Mouse (Mus musculus) limb, embryonic 12.5 days (tissue): Measurements from ENCODE around the gene Ablim2. TPM values are rescaled to one million over a fixed set of nuclear protein-coding genes. Genes with fewer than 3 reads are reported as not detected.

ENCODE experiments used
- ATAC-seq: fragments of 200-750 bp; cut with Nextera tagmentation; 2 replicates; pipeline ENCODE4 v1.8.0; 2017; ENCODE audit warnings: low read depth, moderate TSS enrichment; ENCODE audit not compliant: insufficient number of reproducible peaks, insufficient read depth, low FRiP score, low TSS enrichment
- H3K27ac ChIP-seq: fragments of 300-500 bp; sonication (generic); 2 replicates; pipeline ENCODE4 v1.5.1; 2016; ENCODE audit warnings: mild to moderate bottlenecking, moderate library complexity
- H3K27me3 ChIP-seq: fragments of 300-500 bp; sonication (generic); 2 replicates; pipeline ENCODE4 v1.6.1; 2016; ENCODE audit warnings: mild to moderate bottlenecking, moderate library complexity
- H3K36me3 ChIP-seq: fragments of 300-500 bp; sonication (generic); 2 replicates; pipeline ENCODE4 v1.6.1; 2016; ENCODE audit warnings: mild to moderate bottlenecking, moderate library complexity
- H3K4me1 ChIP-seq: fragments of 300-500 bp; sonication (generic); replicated peaks from 2 replicates; pipeline ENCODE4 v1.6.1; 2016
- H3K4me2 ChIP-seq: fragments of 300-500 bp; sonication (generic); 2 replicates; pipeline ENCODE4 v1.6.1; 2016; ENCODE audit warnings: mild to moderate bottlenecking, moderate library complexity
- H3K4me3 ChIP-seq: fragments of 300-500 bp; sonication (generic); replicated peaks from 2 replicates; pipeline ENCODE4 v1.5.1; 2016; ENCODE audit warnings: mild to moderate bottlenecking
- H3K9ac ChIP-seq: fragments of 300-500 bp; sonication (generic); replicated peaks from 2 replicates; pipeline ENCODE4 v1.6.1; 2016; ENCODE audit warnings: mild to moderate bottlenecking, moderate library complexity
- H3K9me3 ChIP-seq: fragments of 300-500 bp; sonication (generic); 2 replicates; pipeline ENCODE4 v1.6.1; 2016; ENCODE audit warnings: mild to moderate bottlenecking, moderate library complexity
- WGBS: fragments of 180-500 bp; shearing (Covaris S2); methylation state at CpG from one replicate; pipeline ENCODE4 v1.1.7; 2016; 5-methylcytosine and 5-hydroxymethylcytosine counted together
- polyA plus RNA-seq: library from polyadenylated mRNA; unstranded; fragments of >200 nt; fragmentation: Nextera tagmentation; extraction: Ambion mirVana; gene quantifications from 2 replicates; pipeline ENCODE4 v1.2.1, GENCODE M21; 2016

Ablim2 gene
- polyA plus RNA-seq, 1 experiment from 2014 or later: 1.1 TPM

GRCm38 (mm10) chr5:35897147-35897546 lies 139.5 kb downstream of the Ablim2 start:
- no peak overlapping the region for H3K9ac ChIP-seq
- H3K4me1 ChIP-seq: peaks cover 36% of the 10 kb centered on the region
- H3K36me3 ChIP-seq: no peaks in the 10 kb centered on the region
- no peak overlapping the region for H3K27ac ChIP-seq
- no peaks in the 10 kb centered on the region for H3K27me3 ChIP-seq
- no peak overlapping the region for H3K4me2 ChIP-seq
- H3K9me3 ChIP-seq: no peaks in the 10 kb centered on the region
- WGBS: 88% methylated on average over 4 of the region's 4 CpGs
- ATAC-seq: no peak
- H3K4me3 ChIP-seq: no peak overlapping the region

- 53% methylated on average over 4 of the region's 4 CpGs for WGBS
Measured at GRCm38 (mm10) chr5:35898114-35898513, 140.4 kb downstream of the Ablim2 start.

GRCm38 (mm10) chr5:35898994-35899393 lies 141.3 kb downstream of the Ablim2 start:
- no peak overlapping the region for H3K9ac ChIP-seq
- ATAC-seq: no peak
- no peak overlapping the region for H3K4me2 ChIP-seq
- peaks cover 36% of the 10 kb centered on the region for H3K4me1 ChIP-seq
- H3K36me3 ChIP-seq: no peaks in the 10 kb centered on the region
- WGBS: 85% methylated on average over 3 of the region's 3 CpGs
- H3K27me3 ChIP-seq: no peaks in the 10 kb centered on the region
- no peak overlapping the region for H3K4me3 ChIP-seq
- H3K9me3 ChIP-seq: no peaks in the 10 kb centered on the region
- H3K27ac ChIP-seq: no peak overlapping the region

More at GRCm38 (mm10) chr5:35898114-35898513, 140.4 kb downstream of the Ablim2 start:
- no peak overlapping the region for H3K4me2 ChIP-seq
- no peak overlapping the region for H3K4me3 ChIP-seq
- H3K4me1 ChIP-seq: peaks cover 36% of the 10 kb centered on the region
- no peak overlapping the region for H3K27ac ChIP-seq
- ATAC-seq: no peak
- no peaks in the 10 kb centered on the region for H3K27me3 ChIP-seq
- no peak overlapping the region for H3K9ac ChIP-seq
- H3K9me3 ChIP-seq: no peaks in the 10 kb centered on the region
- no peaks in the 10 kb centered on the region for H3K36me3 ChIP-seq

GRCm38 (mm10) chr5:35900401-35901225 lies 142.9 kb downstream of the Ablim2 start:
- peak overlapping the region; percentile 54 for H3K27ac ChIP-seq

GRCm38 (mm10) chr5:35901226-35901809 lies 143.6 kb downstream of the Ablim2 start:
- peak overlapping the region; percentile 53; the same call in 1 of the 2 replicates for H3K27ac ChIP-seq
- no peaks in the 10 kb centered on the region for H3K9me3 ChIP-seq
- no peak overlapping the region for H3K4me3 ChIP-seq
- H3K4me2 ChIP-seq: peak overlapping the region; percentile 34; the same call in 1 of the 2 replicates
- H3K36me3 ChIP-seq: no peaks in the 10 kb centered on the region
- H3K4me1 ChIP-seq: peaks cover 33% of the 10 kb centered on the region
- no peak; the same call in 1 of the 2 replicates for ATAC-seq
- no peak overlapping the region for H3K9ac ChIP-seq
- H3K27me3 ChIP-seq: no peaks in the 10 kb centered on the region
- 54% methylated on average over 12 of the region's 12 CpGs for WGBS

More at GRCm38 (mm10) chr5:35900401-35901225, 142.9 kb downstream of the Ablim2 start:
- no peak; the same call in 1 of the 2 replicates for ATAC-seq
- Histone ChIP-seq H3K4me1 (peaks cover 31% of the 10 kb centered on the region), H3K4me3 (no peak overlapping the region), H3K9ac (no peak overlapping the region; the same call in 1 of the 2 replicates), H3K27me3 (no peaks in the 10 kb centered on the region), H3K36me3 (no peaks in the 10 kb centered on the region), H3K9me3 (no peaks in the 10 kb centered on the region), H3K4me2 (peak overlapping the region; percentile 34; the same call in 1 of the 2 replicates)
- WGBS: 7% methylated on average over 10 of the region's 10 CpGs

- H3K9ac ChIP-seq: no peak overlapping the region
- no peak overlapping the region for H3K4me2 ChIP-seq
- no peak overlapping the region for H3K27ac ChIP-seq
- H3K4me3 ChIP-seq: no peak overlapping the region
- no peaks in the 10 kb centered on the region for H3K36me3 ChIP-seq
- no peak for ATAC-seq
- H3K27me3 ChIP-seq: no peaks in the 10 kb centered on the region
- no peaks in the 10 kb centered on the region for H3K9me3 ChIP-seq
- 83% methylated on average over 8 of the region's 8 CpGs for whole genome bisulfite sequencing
- H3K4me1 ChIP-seq: peaks cover 52% of the 10 kb centered on the region
Measured at GRCm38 (mm10) chr5:35903456-35903855, 145.8 kb downstream of the Ablim2 start.

GRCm38 (mm10) chr5:35905283-35905682 lies 147.6 kb downstream of the Ablim2 start:
- Histone ChIP-seq H3K4me3 (no peak overlapping the region), H3K4me1 (peaks cover 61% of the 10 kb centered on the region), H3K27me3 (no peaks in the 10 kb centered on the region), H3K27ac (no peak overlapping the region), H3K9ac (no peak overlapping the region), H3K9me3 (no peaks in the 10 kb centered on the region), H3K4me2 (no peak overlapping the region), H3K36me3 (no peaks in the 10 kb centered on the region)
- ATAC-seq: no peak
- 64% methylated on average over 8 of the region's 8 CpGs for WGBS

- no peaks in the 10 kb centered on the region; the same call in 1 of the 2 replicates for H3K9me3 ChIP-seq
Measured at GRCm38 (mm10) chr5:35907090-35907489, 149.4 kb downstream of the Ablim2 start.

GRCm38 (mm10) chr5:35907633-35908426 lies 150.2 kb downstream of the Ablim2 start:
- peak; percentile 37; the same call in 1 of the 2 replicates for ATAC-seq
- H3K9me3 ChIP-seq: peaks cover 3% of the 10 kb centered on the region; the same call in 1 of the 2 replicates
- peaks cover 13% of the 10 kb centered on the region for H3K36me3 ChIP-seq
- peak overlapping the region; percentile 62 for H3K27ac ChIP-seq
- H3K9ac ChIP-seq: no peak overlapping the region
- WGBS: 34% methylated on average over 15 of the region's 15 CpGs
- H3K4me1 ChIP-seq: peaks cover 47% of the 10 kb centered on the region
- no peak overlapping the region; the same call in 1 of the 2 replicates for H3K4me2 ChIP-seq
- H3K27me3 ChIP-seq: no peaks in the 10 kb centered on the region
- no peak overlapping the region for H3K4me3 ChIP-seq

More at GRCm38 (mm10) chr5:35907090-35907489, 149.4 kb downstream of the Ablim2 start:
- H3K9ac ChIP-seq: no peak overlapping the region
- 79% methylated on average over 4 of the region's 4 CpGs for WGBS
- no peaks in the 10 kb centered on the region for H3K27me3 ChIP-seq
- no peak for ATAC-seq
- no peak overlapping the region for H3K4me3 ChIP-seq
- peaks cover 47% of the 10 kb centered on the region for H3K4me1 ChIP-seq
- peaks cover 6% of the 10 kb centered on the region for H3K36me3 ChIP-seq
- no peak overlapping the region for H3K4me2 ChIP-seq
- H3K27ac ChIP-seq: no peak overlapping the region

GRCm38 (mm10) chr5:35908626-35909443 lies 151.2 kb downstream of the Ablim2 start:
- 68% methylated on average over 13 of the region's 13 CpGs for WGBS
- peak overlapping the region; percentile 46 for H3K27ac ChIP-seq
- H3K9me3 ChIP-seq: peaks cover 3% of the 10 kb centered on the region; the same call in 1 of the 2 replicates
- H3K4me2 ChIP-seq: no peak overlapping the region
- ATAC-seq: no peak
- H3K4me3 ChIP-seq: no peak overlapping the region
- H3K9ac ChIP-seq: no peak overlapping the region; the same call in 1 of the 2 replicates
- H3K4me1 ChIP-seq: peaks cover 47% of the 10 kb centered on the region
- H3K27me3 ChIP-seq: no peaks in the 10 kb centered on the region
- peaks cover 15% of the 10 kb centered on the region for H3K36me3 ChIP-seq
